Mouse (Mus musculus) frontal cortex, postnatal 10 days (tissue): ENCODE data around the gene Scn3b.

ENCODE experiments used
- DNase-seq, 2 experiments: peaks; one replicate each; pipeline ENCODE4 v3.0.0; 2022; ENCODE audit warnings: low spot score in 2 of 2, mixed read lengths in 1 of 2

Scn3b gene

DNA sequence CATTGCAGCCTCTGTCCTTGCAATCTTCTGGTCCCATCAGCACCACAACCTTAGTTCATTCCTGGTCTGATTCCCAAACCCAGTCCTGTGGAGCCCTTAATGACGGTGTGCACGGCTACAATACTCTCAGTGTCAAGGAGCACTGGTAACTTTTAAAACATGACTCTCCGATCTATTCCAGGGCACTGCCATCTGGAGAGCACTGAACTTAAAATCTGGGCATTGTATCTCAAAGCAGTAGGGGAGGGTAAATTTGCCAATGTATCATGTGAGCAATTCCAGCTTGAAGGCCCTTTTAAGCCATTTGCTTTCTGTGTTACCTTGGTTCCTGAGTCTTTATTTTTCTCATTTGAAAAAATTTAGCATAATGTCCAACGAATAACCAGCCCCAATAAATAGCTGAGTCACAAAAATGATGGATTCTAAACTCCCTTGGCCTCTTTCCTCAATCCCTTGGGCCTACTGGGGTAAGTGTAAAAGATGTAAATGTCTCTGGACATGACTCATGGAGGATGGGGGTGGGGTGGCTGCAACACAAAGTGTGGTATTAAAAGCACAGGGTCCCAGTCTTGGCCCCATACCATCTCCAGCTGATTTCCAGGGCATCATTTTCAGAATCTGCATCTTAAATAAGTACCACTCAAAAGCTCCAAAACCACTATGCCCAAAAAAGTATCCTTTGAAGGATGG lies 68.3 kb downstream of the Scn3b start:
- no peak for DNase-seq

DNA sequence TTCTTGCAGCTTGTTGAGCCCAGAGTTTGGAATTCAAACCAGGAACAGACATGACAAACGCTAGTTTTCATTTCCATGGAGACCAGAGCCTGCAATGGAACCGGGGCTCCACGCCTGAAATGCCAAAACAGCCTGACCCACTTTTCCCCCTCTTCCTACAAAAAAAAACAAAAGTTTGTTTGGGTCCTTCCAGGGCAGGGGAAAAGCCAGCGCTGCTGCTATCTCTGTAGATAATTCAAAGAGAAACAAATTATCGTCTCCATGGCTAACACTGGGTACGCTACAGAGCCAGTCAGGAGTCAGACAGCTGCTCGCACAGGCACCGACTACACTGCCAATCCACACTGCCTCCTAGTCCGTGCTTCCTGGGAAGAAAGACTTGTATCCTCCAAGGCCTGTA lies 70.6 kb downstream of the Scn3b start:
- DNase-seq = no peak
